Mouse (Mus musculus): ENCODE measurements around the gene Pamr1.

The Pamr1 gene

GRCm38 (mm10) chr2:102549611-102550266 is at the start of gene Pamr1:
Gene Pamr1, plus strand, starts transcription at chr2:102550012.
- no peak for DNase-seq (ENCODE audit: low read depth, low spot score)

- peak; percentile 74 for DNase-seq (ENCODE audit: low read depth, low spot score)
Measured at GRCm38 (mm10) chr2:102507633-102508032, 42.2 kb upstream of the Pamr1 start.

GRCm38 (mm10) chr2:102508154-102508553 is 41.7 kb upstream of the Pamr1 start:
- DNase-seq (ENCODE audit: low read depth, low spot score), result peak; percentile 56

GRCm38 (mm10) chr2:102519956-102520355 is 29.9 kb upstream of the Pamr1 start:
- DNase-seq (ENCODE audit: low read depth, low spot score), result no peak

- no peak for DNase-seq (ENCODE audit: low read depth, low spot score)
Measured at GRCm38 (mm10) chr2:102527563-102527962, 22.2 kb upstream of the Pamr1 start.

GRCm38 (mm10) chr2:102533437-102533836 is 16.4 kb upstream of the Pamr1 start:
- no peak for DNase-seq (ENCODE audit: low read depth, low spot score)

GRCm38 (mm10) chr2:102536766-102537165 is 13.0 kb upstream of the Pamr1 start:
- DNase-seq (ENCODE audit: low read depth, low spot score), result no peak

GRCm38 (mm10) chr2:102540438-102541230 is 9.2 kb upstream of the Pamr1 start:
- DNase-seq (ENCODE audit: low read depth, low spot score), result no peak

- DNase-seq (ENCODE audit: low read depth, low spot score), result peak; percentile 19
Measured at GRCm38 (mm10) chr2:102541404-102542125, 8.2 kb upstream of the Pamr1 start.

GRCm38 (mm10) chr2:102543961-102544719 is 5.7 kb upstream of the Pamr1 start:
- peak; percentile 55 for DNase-seq (ENCODE audit: low read depth, low spot score)

GRCm38 (mm10) chr2:102550910-102551582 is 1.2 kb downstream of the Pamr1 start:
- DNase-seq (ENCODE audit: low read depth, low spot score), result no peak

- no peak for DNase-seq (ENCODE audit: low read depth, low spot score)
Measured at GRCm38 (mm10) chr2:102551594-102551993, 1.8 kb downstream of the Pamr1 start.

- DNase-seq (ENCODE audit: low read depth, low spot score), result peak; percentile 8
Measured at GRCm38 (mm10) chr2:102552095-102552537, 2.3 kb downstream of the Pamr1 start.

- DNase-seq (ENCODE audit: low read depth, low spot score), result peak; percentile 17
Measured at GRCm38 (mm10) chr2:102557085-102557484, 7.3 kb downstream of the Pamr1 start.

- no peak for DNase-seq (ENCODE audit: low read depth, low spot score)
Measured at GRCm38 (mm10) chr2:102558965-102559364, 9.2 kb downstream of the Pamr1 start.

- no peak for DNase-seq (ENCODE audit: low read depth, low spot score)
Measured at GRCm38 (mm10) chr2:102563848-102564247, 14.0 kb downstream of the Pamr1 start.

GRCm38 (mm10) chr2:102579248-102579647 is 29.4 kb downstream of the Pamr1 start:
- no peak for DNase-seq (ENCODE audit: low read depth, low spot score)

GRCm38 (mm10) chr2:102589977-102590376 is 40.2 kb downstream of the Pamr1 start:
- peak; percentile 60 for DNase-seq (ENCODE audit: low read depth, low spot score)

- no peak for DNase-seq (ENCODE audit: low read depth, low spot score)
Measured at GRCm38 (mm10) chr2:102594535-102594934, 44.7 kb downstream of the Pamr1 start.

GRCm38 (mm10) chr2:102595395-102596130 is 45.8 kb downstream of the Pamr1 start:
- DNase-seq (ENCODE audit: low read depth, low spot score), result no peak

Data from 3T3-L1 (cell line).